Mouse (Mus musculus) CH12.LX (cell line): ENCODE data around the gene Bves. TPM values are rescaled to one million over a fixed set of nuclear protein-coding genes. Genes with fewer than 3 reads are reported as not detected.

Source experiments
- DNase-seq: peaks from one replicate; pipeline ENCODE4 v3.0.0-alpha.2; 2013; ENCODE audit errors: extremely low read depth
- H3K27ac ChIP-seq: 2 replicates; pipeline ENCODE4 v1.5.1; 2012; ENCODE audit warnings: low read depth, mild to moderate bottlenecking, control low read depth, moderate library complexity; ENCODE audit not compliant: insufficient read depth
- H3K27me3 ChIP-seq: replicated peaks from 2 replicates; pipeline ENCODE3; 2012; ENCODE audit warnings: inconsistent platforms
- H3K36me3 ChIP-seq, 2 experiments: replicated peaks in 1 of 2; 2 replicates each; pipeline versions ENCODE3 to v1.6.1; 2012; ENCODE audit warnings: inconsistent platforms in 1 of 2, low read length in 1 of 2, mild to moderate bottlenecking in 1 of 2, mixed read lengths in 1 of 2, moderate library complexity in 1 of 2; ENCODE audit not compliant: control insufficient read depth in 1 of 2, insufficient read depth in 1 of 2
- H3K4me1 ChIP-seq, 2 experiments: 2 replicates each; pipeline ENCODE4 v1.6.1; 2012; ENCODE audit warnings: inconsistent platforms in 1 of 2, moderate library complexity in 1 of 2; ENCODE audit not compliant: insufficient read depth in 2 of 2, control insufficient read depth in 1 of 2
- H3K4me2 ChIP-seq: 2 replicates; pipeline ENCODE4 v1.6.1; 2012; ENCODE audit warnings: low read depth, mild to moderate bottlenecking, control low read depth; ENCODE audit not compliant: poor library complexity, insufficient read depth, severe bottlenecking
- H3K4me3 ChIP-seq, 3 experiments: fragments of 150-350 bp in 1 of 3; sonication (generic) in 1 of 3; replicated peaks in 1 of 3; 2 replicates each; pipeline versions ENCODE3 to v1.5.1; 2011 to 2012; ENCODE audit warnings: low read depth in 2 of 3, low read length in 2 of 3, mild to moderate bottlenecking in 2 of 3, moderate library complexity in 2 of 3, control low read depth in 1 of 3, improper control_type of control experiment in 1 of 3, inconsistent platforms in 1 of 3, mixed read lengths in 1 of 3; ENCODE audit not compliant: poor library complexity in 1 of 3
- H3K79me2 ChIP-seq: replicated peaks from 2 replicates; pipeline ENCODE4 v1.6.1; 2012; ENCODE audit warnings: mild to moderate bottlenecking, moderate library complexity; ENCODE audit not compliant: control insufficient read depth, poor library complexity, insufficient read depth, severe bottlenecking; ENCODE audit errors: extremely low read depth
- H3K9ac ChIP-seq: 2 replicates; pipeline ENCODE4 v1.6.1; 2012; ENCODE audit warnings: low read depth, mild to moderate bottlenecking, control low read depth, moderate library complexity; ENCODE audit not compliant: insufficient read depth
- H3K9me3 ChIP-seq: replicated peaks from 2 replicates; pipeline ENCODE3; 2012; ENCODE audit warnings: low read length, inconsistent platforms, mixed read lengths
- CHD1 ChIP-seq: IDR thresholded peaks from 2 replicates; pipeline ENCODE4 v1.6.1; 2012; ENCODE audit warnings: low read depth, low read length, improper control_type of control experiment, inconsistent platforms
- CTCF ChIP-seq, 2 experiments: IDR thresholded peaks in 1 of 2; conservative IDR thresholded peaks in 1 of 2; 2 replicates each; pipeline ENCODE4 v1.5.1; 2011 to 2012; ENCODE audit warnings: low read depth in 2 of 2, low read length in 2 of 2, improper control_type of control experiment in 1 of 2, inconsistent platforms in 1 of 2, mild to moderate bottlenecking in 1 of 2, moderate library complexity in 1 of 2
- E2F4 ChIP-seq: IDR thresholded peaks from 2 replicates; pipeline ENCODE4 v1.6.1; 2011; ENCODE audit warnings: low read depth, low read length, improper control_type of control experiment; ENCODE audit not compliant: insufficient replicate concordance
- EP300 ChIP-seq: IDR thresholded peaks from 2 replicates; pipeline ENCODE4 v1.6.1; 2011; ENCODE audit warnings: low read length, improper control_type of control experiment
- GABPA ChIP-seq: IDR thresholded peaks from 2 replicates; pipeline ENCODE4 v1.6.1; 2012; ENCODE audit warnings: low read depth, low read length, improper control_type of control experiment, inconsistent platforms; ENCODE audit not compliant: insufficient replicate concordance
- MEF2A ChIP-seq: IDR thresholded peaks from 2 replicates; pipeline ENCODE4 v1.6.1; 2014; ENCODE audit warnings: low read depth, mild to moderate bottlenecking, inconsistent platforms, low read length, improper control_type of control experiment, borderline replicate concordance
- MYC ChIP-seq: IDR thresholded peaks from 2 replicates; pipeline ENCODE4 v1.6.1; 2011; ENCODE audit warnings: low read depth, mild to moderate bottlenecking, improper control_type of control experiment, low read length
- NELFE ChIP-seq: IDR thresholded peaks from 2 replicates; pipeline ENCODE4 v1.6.1; 2011; ENCODE audit warnings: low read depth, low read length, improper control_type of control experiment
- RCOR1 ChIP-seq: conservative IDR thresholded peaks from 2 replicates; pipeline ENCODE4 v1.6.1; 2012; ENCODE audit warnings: low read depth, mild to moderate bottlenecking, inconsistent platforms, low read length, improper control_type of control experiment
- SIN3A ChIP-seq: IDR thresholded peaks from 2 replicates; pipeline ENCODE4 v1.6.1; 2012; ENCODE audit warnings: low read length, improper control_type of control experiment, inconsistent platforms
- SMC3 ChIP-seq: IDR thresholded peaks from 2 replicates; pipeline ENCODE4 v1.6.1; 2011; ENCODE audit warnings: low read depth, low read length, improper control_type of control experiment
- TBP ChIP-seq: conservative IDR thresholded peaks from 2 replicates; pipeline ENCODE4 v1.6.1; 2011; ENCODE audit warnings: low read depth, low read length, improper control_type of control experiment
- USF2 ChIP-seq: conservative IDR thresholded peaks from 2 replicates; pipeline ENCODE4 v1.6.1; 2011; ENCODE audit warnings: low read depth, low read length, improper control_type of control experiment
- ZC3H11A ChIP-seq: IDR thresholded peaks from 2 replicates; pipeline ENCODE4 v1.6.1; 2012; ENCODE audit warnings: low read depth, mild to moderate bottlenecking, inconsistent platforms, low read length, improper control_type of control experiment
- ZKSCAN1 ChIP-seq: IDR thresholded peaks from 2 replicates; pipeline ENCODE4 v1.6.1; 2012; ENCODE audit warnings: low read depth, inconsistent platforms, low read length, improper control_type of control experiment, borderline replicate concordance
- ZNF384 ChIP-seq: IDR thresholded peaks from 2 replicates; pipeline ENCODE4 v1.6.1; 2012; ENCODE audit warnings: low read depth, low read length, improper control_type of control experiment, inconsistent platforms
- dilution Hi-C: fragments of 300-500 bp; cut with MboI; formaldehyde crosslinking; loops from 2 replicates; pipeline ENCODE4 v1.14.3; 2020; ENCODE audit warnings: low sequenced_read_pairs; ENCODE audit not compliant: extremely low pct_unique_long_range_greater_than_20kb, extremely low pct_ligation_motif_present
- in situ Hi-C: fragments of 300-500 bp; cut with MboI; formaldehyde crosslinking; loops from 3 replicates; pipeline ENCODE4 v1.14.3; 2019; ENCODE audit warnings: low sequenced_read_pairs, low pct_ligation_motif_present, low pct_unique_long_range_greater_than_20kb, mixed read lengths
- polyA plus RNA-seq: library from polyadenylated mRNA; unstranded; fragments of >175 nt; gene quantifications from 2 replicates; pipeline ENCODE4 v1.2.1, GENCODE M21; 2012; ENCODE audit warnings: low read depth; ENCODE audit not compliant: insufficient read length
- total RNA-seq, 2 experiments: library from RNA; depleted of rRNA; stranded (reverse); fragments of 300-350 nt in 1 of 2; fragments of >200 nt in 1 of 2; gene quantifications; 2 replicates each; pipeline ENCODE4 v1.2.3; 2012 to 2014

Bves gene
- total and polyA plus RNA-seq, 3 experiments = not detected

DNA sequence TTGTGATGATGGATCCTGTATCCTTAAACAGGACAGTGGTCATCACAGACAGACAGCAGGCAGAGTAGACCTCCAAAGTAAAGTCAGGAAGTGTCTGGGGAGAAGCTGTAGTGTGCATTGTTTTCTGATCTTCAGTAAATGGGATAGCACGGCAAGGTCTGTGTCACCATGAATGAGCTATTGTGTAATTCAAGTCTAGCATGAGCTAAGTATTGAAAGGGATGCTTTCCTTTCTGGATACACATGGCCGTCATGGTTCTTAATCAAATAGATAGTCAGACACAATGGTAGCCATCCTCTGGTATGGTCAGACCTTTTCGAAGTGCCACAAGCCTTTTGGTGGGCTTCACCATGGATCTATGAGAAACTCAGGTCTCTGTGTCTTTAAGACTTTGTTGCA is 15.3 kb upstream of the Bves start:
- H3K9ac ChIP-seq = no peak overlapping the region
- H3K27me3 ChIP-seq = no peaks in the 10 kb centered on the region
- no peaks in the 10 kb centered on the region for H3K36me3 ChIP-seq
- in situ Hi-C loops (no loop called here), dilution Hi-C loops (no loop called here)
- no peaks in the 10 kb centered on the region for H3K9me3 ChIP-seq
- DNase-seq = no peak
- H3K27ac ChIP-seq = no peak overlapping the region
- no peak overlapping the region for H3K4me2 ChIP-seq
- H3K79me2 ChIP-seq = no peaks in the 10 kb centered on the region
- no peaks in the 10 kb centered on the region for H3K4me1 ChIP-seq
- no peak overlapping the region for H3K4me3 ChIP-seq
- TF ChIP-seq ZKSCAN1 (no peak), TBP (no peak), MYC (no peak), MEF2A (no peak), SIN3A (no peak), RCOR1 (no peak), E2F4 (no peak), EP300 (no peak), NELFE (no peak), CHD1 (no peak), GABPA (no peak), USF2 (no peak), CTCF (conservative IDR thresholded peaks at IDR 0.05 in 1 of 2, IDR thresholded peaks at IDR 0.05 in 1 of 2; ENCODE audit: low read depth in 2 of 2, low read length in 2 of 2) (no peak)

DNA sequence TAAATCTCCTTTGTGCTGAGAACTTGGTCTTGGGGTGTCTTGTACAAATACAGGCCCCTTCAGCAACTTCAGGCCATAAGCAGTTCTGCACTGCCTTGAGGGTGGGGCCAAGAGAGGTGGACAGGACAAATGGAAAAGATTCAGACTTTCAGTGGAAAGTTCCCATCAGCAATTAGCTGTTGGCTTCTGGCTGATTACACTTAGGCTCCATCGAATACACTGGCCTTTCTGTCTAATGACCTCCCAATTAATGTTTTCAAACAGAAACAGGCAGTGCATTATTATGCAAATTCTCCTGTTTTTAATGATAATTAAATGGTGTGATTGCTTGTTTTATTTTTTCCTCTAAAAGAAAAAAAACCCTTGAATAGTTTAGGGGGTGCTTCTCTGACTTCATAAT is 11.4 kb upstream of the Bves start:
- Histone ChIP-seq H3K27ac (no peak overlapping the region), H3K4me1 (no peaks in the 10 kb centered on the region), H3K4me3 (no peak overlapping the region), H3K4me2 (no peak overlapping the region), H3K27me3 (no peaks in the 10 kb centered on the region), H3K9me3 (no peaks in the 10 kb centered on the region), H3K9ac (no peak overlapping the region), H3K79me2 (no peaks in the 10 kb centered on the region), H3K36me3 (no peaks in the 10 kb centered on the region)
- no peak for DNase-seq
- TF ChIP-seq ZNF384 (no peak), SMC3 (no peak), ZC3H11A (no peak)
- dilution Hi-C loops = no loop called here
- in situ Hi-C loops = no loop called here
